Mouse (Mus musculus): ENCODE measurements around the gene Tmem25. TPM values are rescaled to one million over a fixed set of nuclear protein-coding genes. Genes with fewer than 3 reads are reported as not detected.
A peak's percentile ranks its signal among the peaks of the same experiment; 100 is the strongest.

Tmem25 gene
- total RNA-seq (2021) = 10 to 100 TPM; 49.4 to 54.9 TPM
- long read RNA-seq, transcript Tmem25-202 (7 exons, 2,649 nt) = minor isoform, 5 of 101 reads
- long read RNA-seq, transcript Tmem25-201 (9 exons, 2,448 nt) = major isoform, 25 of 101 reads
- long read RNA-seq, partial matches to known transcripts = 24 of 101 reads
- long read RNA-seq, other reads (novel, unspliced or antisense) = 46 of 101 reads

DNA sequence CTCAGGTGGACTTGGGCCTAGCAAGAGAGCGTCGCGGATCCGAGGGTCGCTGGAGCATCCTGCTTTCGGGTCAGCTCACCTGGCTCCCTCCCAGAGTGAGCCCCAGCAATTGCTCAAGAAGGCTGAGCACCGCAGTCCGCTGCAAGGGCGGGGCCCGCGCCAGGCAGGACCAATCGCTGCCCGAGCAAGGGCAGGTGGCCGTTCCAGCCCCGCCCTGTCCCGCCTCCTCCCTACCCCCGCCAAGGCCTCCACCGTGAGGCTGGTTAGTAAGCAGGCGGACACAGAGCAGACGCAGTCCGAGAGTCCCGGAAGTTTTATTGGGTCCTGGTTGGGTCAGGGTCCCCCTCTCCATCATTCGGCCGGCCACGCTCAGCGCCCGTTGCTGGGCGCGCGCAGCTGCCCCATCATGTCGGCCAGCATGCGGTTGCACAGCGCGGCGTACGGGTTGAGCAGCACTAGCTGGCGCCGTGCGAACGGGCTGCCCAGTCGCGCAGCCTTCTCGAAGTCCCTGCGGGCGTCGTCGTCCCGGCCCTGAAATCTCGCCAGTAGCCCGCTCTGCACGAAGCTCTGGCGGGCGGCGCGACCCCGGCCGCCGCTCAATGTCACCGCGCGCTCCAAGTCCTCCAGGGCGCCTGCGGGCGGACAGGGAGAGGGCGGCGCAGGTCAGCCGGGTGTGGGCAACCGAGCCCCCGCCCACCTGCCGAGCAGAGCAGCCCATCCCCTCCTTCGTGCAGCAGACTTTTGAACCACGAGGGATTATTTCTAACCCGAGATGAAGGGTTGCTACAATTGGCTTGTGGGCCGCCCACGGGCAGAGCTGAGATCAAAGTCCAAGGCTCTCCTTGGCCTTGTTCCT lies at the start of gene Tmem25:
Gene Tmem25 (minus strand): TSS at position 206 of the 856 bp plus-strand sequence.
- DNase-seq (ENCODE audit: low spot score in 2 of 2) = peak; percentile 90 to 92

DNA sequence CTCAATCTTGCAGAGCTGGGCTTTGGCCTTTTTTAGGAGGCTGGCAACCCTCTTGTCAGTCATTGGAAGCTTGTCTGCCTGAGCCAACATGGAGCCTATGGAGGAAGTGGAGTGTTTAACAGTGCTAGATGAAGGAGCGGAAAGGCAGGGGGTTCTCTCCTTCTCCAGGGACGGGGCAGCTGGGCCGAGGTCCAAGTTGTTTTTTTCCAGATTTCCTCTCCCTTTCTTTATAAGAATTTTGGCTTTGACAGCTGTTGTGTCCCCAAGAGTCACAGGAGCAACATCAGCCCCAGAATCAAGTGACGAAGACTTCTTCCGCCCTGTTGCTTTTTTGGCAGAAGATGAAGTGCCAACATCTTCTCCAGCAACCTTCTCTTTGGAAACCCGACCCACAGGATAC lies 48.3 kb upstream of the Tmem25 start:
- no peak for DNase-seq (ENCODE audit: low spot score in 2 of 2)

DNA sequence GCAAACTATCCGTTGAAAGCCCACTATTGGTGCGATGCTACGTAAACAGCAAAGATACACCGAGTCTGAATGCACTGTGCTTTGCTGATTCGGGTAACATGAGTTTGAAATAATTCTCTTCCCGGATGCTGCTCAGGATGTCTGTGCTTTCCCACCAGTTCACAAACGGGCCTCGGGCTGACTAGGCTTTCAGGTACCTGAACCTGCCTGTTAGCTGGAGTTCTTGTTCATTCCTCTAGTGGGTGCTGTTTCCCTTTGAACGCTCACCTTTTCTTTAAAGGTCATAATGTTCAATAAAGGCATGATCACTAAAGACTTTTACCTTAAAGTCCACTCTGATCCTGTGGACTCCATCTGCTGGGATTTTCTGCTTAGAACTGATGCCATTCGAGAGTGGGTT lies 42.1 kb upstream of the Tmem25 start:
- DNase-seq (ENCODE audit: low spot score in 2 of 2) = no peak

DNA sequence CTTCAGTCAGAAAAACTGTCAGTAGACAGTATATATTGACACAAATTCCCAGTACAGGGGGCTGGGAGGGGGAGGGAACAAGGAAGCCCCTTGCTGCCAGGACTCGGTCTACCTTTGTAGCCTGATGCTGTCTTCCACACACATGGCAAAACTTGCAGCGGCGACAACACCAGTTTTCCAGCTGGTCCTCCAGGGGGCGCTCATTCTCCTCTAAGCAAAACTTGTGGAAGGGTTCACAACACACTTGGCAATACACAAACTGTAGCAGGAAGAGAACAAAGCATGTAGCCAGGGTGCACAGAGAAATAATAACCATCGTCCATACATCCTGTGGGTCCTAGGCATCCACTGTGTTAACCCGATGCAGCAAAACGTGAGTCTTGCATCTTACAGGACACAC lies 37.3 kb upstream of the Tmem25 start:
- DNase-seq (ENCODE audit: low spot score in 2 of 2) = peak; percentile 52 to 80

DNA sequence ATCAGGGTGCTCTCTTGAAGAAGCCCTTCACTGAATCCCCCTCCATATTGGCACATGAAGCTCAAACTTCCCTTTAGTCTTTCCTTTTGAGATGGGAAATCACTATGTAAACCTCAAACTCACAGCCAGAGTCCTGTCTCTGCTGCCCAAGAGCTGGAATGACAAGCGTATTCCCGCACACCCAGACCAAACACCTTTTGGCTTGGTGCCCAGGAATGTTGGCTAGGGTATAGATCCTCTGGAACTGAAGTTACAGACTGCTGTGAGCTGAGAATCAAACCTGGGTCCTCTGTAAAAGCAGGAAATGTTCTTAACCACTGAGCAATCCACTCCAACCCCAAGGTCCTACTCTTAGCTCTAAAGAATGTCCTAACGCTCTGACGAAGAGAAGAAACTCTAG lies 33.2 kb upstream of the Tmem25 start:
- no peak for DNase-seq (ENCODE audit: low spot score in 2 of 2)

DNA sequence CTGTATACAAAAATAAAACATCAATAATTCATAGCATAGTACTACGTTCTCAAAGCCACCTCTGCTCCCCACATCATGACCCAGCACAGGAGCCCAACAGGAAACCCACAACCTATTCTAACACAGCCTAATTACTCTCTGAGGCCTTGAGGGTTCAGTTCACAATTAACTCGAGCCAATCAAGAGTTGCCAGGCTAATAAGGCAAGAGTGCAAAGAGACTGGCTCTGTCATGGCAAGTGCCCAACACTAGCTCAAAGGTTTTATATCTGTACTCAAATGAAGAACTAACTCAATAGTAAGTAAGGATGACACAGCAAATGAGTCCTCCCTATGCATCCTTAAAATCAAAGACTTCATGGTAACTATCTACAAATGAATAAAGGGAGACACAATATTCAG lies 31.4 kb upstream of the Tmem25 start:
- no peak for DNase-seq (ENCODE audit: low spot score in 2 of 2)

DNA sequence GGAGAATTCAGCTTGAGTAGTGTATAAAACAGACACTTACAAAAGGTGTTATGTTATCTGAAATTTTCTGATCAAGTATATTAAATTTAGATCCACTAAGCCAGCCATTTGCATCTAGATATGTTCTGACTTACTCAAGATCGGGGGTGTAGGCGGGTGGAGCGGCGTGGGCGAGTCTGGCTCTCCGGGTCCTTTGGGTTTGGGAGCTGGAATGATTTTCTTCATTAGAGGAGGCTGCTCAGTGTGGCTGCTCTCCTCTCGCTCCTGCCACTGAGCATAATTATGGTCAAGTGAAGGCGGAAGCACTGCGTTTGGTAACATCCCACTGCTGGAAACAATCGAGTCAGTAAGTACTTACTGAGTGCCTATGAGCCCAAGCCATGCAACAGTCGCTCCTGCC lies 29.8 kb upstream of the Tmem25 start:
- DNase-seq (ENCODE audit: low spot score in 2 of 2) = peak in 1 of 2 experiments; percentile 77

DNA sequence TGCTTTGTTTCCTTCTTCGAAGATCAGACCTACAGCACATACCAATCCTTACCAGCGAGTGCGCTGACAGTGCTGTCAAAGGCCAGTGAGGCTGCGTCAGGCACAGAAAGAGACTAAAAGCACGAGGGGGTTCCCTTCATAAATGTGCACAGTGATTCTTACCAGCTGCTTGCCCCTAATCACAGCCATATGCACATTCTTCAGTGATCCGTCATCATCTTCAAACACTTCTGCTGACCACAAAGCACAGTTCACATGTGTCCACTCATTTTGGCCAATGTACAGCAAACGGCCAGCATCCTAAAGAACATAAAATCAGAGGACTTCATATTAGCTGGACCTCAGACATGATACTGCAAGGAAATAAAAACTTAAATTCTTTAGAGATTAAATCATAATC lies 27.6 kb upstream of the Tmem25 start:
- DNase-seq (ENCODE audit: low spot score in 2 of 2) = no peak

DNA sequence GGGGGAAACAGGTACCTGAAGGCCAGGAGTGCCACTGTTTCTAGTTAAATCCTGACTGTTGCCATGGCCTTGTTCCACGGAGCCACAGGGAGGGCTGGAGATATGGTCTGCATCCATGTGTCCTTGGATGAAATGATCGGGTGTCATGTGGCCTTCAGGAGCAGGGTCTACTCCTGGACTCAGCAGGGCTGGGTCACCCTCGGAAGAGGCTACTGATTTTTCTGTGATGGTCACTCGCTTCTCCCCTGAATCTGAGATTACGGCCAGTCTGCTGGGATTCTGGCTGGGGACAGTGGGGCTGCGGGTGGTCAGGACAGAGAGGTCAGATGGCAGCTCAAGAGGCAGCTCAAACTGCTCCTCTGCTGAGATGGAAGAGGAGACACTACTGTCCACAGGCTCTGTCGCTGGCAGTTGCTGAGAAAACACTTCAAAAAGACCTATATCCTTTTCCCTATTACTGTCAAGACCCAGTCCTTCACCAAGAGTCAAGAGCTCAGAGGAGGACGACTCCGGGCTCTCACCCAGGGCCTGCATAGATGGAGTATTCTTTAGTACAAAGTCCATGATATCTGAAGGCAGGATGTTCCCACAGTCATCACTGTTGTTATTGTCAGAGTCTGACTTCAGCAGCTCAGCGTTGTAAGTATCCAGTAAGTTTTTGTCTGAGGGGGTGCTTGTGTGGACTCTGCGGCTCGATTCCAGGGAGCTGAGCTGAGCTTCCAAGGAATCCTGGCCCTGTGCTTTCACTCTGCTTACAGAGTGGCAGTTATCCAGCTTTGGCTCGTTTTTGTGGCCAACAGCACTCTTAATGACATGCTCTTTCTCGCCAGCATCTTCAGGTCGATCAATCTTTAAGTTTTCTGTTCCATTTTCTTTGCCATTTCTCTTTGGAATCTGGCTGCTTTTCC lies 21.1 kb upstream of the Tmem25 start:
- no peak for DNase-seq (ENCODE audit: low spot score in 2 of 2)

DNA sequence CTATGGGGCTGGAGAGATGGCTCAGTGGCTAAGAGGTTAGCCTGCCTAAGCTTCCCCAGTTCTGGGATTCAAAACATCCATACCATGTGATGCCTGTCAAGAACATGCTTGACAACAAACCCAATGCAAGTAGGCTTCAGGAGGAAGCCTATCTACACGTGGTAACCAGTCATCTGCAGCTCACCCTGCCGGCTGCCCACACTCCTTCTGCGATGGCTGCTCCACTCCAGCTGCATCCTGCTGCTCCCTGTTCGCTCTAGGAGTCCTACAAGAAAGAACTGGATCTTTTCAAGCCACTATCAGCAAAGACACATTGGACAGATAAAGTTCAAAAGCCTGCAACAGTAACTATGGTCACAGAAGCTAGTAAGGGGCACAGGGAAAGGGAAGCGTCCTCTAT lies 18.4 kb upstream of the Tmem25 start:
- DNase-seq (ENCODE audit: low spot score in 2 of 2) = peak; percentile 55 to 75

DNA sequence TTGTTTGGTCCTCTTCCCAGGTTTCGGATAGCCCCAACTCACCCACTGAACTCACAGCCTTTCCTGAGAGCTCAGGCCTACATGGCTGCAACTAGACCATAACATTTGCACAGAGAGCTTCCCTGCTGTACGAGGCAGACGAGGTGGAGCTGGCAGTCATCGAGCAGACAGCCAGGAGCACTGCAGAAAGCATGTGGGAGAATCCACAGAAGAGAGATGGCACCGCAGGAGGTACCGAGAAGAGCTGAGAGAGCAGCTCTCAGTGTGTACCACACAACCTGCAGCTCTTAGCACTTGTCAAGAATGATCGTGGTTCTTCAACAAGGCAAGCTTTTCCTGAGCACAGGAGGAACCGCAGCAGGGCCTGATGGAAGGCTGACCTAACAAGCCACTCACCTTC lies 15.1 kb upstream of the Tmem25 start:
- DNase-seq (ENCODE audit: low spot score in 2 of 2) = no peak

DNA sequence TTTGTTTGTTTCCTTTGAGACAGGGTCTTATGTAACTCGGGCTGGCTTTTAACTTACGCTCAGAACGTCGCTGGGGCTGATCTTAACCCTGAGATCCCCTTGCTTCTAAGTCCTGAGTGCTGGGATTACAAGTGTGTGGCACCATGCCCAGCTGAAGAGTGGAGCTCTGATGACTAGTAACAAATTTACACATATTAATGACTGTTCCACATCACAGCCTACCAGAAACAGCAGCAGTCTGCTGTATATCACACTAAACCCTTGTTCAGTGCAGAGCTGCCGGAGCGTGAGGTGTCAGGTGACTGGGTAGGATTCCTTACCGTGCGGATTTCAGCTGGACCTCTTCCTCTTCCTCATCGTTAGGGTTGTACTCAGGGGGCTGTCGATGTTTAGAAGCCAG lies 11.2 kb upstream of the Tmem25 start:
- DNase-seq (ENCODE audit: low spot score in 2 of 2) = peak in 1 of 2 experiments; percentile 27

DNA sequence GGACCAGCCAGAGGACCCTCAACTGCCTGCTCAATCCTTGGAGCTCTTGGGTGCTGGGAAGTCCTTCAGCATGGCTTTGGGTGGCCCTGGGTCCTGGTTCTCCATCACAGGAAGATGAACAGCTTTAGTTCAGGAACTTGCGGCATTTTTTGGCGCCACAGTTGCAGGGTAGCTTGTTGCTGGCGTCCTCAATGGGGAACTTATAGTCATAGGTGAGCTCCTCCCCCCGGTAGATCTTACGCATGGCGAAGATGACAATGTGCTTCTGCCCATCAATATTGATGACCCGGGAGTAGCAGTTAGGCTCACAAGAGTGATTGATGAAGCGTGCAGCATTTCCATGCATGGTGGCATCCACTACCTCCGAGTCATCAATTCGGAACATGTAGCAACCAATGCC lies 8.7 kb upstream of the Tmem25 start:
- no peak for DNase-seq (ENCODE audit: low spot score in 2 of 2)

DNA sequence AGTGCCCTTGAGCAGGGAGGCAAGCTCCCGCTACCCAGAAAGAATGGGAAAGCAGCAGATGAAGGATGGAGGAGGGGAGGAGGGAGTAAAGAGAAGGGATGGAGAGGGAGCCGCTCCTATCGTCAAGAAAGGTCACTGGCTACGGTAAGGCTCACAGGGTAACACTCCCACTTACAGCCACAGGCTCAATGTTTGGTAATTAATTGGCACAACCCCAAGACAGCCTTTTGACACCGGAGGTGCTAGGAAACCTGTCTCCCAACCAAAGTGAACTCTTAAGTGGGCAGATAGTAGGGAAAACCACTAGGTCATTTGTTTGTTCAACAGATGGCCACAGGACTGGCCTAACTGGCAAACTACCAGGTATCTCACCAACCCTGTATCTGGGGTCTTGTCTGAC lies 8.0 kb upstream of the Tmem25 start:
- no peak for DNase-seq (ENCODE audit: low spot score in 2 of 2)

DNA sequence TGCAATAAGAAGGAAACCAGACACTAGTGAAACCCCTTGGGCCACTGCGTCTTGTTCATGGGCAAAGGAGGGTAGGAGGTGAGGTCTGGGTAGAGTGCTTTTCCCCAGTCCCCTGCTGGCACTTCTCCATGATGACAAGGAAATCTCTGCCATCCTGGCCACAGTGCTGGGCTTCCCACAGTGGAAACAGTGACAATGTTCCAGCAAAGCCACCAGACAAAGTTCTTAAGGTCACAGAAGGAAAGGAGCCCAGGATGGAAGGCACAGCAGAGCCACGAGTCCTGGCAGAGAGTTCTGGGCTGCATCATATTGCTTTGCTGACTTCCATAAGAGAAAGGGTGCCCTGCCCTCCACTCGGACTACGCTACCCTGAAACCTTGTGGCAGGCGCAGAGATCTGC lies 6.4 kb upstream of the Tmem25 start:
- no peak for DNase-seq (ENCODE audit: low spot score in 2 of 2)

DNA sequence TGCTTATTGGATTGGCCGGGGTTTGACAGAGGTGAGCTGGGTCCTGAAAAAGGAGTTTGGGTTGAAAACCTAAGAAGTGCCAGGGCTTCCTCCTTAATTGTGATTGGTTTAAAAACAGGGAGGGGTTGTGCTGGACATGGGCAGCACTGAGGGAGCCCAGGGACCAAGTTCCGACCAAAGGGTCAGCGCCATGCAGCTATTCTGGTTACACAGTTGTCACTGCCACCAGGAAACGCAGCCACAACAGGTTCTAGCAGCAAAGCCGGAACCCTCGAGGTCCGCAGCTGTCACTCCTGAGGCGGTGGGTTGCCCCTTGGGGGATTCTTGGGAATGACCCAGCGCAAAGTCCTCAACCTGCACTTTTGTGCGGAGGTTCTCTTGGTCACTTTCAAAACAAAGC lies 5.6 kb upstream of the Tmem25 start:
- DNase-seq (ENCODE audit: low spot score in 2 of 2) = no peak

DNA sequence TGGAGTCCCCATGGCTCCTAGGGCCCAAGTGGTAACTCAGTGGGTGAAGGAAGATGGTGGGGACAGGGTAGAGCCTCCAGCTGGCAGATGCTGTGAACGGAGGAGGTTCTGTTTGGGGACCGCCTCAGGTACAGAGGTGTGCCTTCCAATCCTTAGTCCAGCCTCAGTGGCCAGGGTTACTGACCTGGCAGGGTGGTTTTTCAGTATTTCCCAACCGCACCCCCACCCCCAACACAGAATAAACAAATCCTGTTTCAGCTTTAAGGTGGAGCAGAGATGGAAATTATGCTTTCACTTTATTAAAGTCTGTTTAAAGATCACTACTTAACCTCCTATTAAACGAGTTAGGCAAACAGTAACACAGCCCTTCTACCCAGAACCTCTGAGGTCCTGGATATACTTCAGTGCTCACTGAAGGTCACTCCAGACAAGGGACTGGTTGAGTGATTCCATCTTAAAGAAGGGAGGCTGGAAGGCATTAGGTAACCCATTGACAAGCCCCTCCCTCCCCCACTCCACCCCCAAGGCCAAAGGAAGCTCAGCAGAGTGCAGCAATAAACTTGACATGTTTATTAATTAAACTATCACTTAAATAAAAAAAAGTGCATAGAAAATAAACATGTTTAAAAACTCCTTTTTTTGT lies 3.8 kb upstream of the Tmem25 start, which contains the start of gene Ttc36:
Gene Ttc36 (minus strand): TSS at position 265 of the 643 bp plus-strand sequence.
- DNase-seq (ENCODE audit: low spot score in 2 of 2) = no peak

DNA sequence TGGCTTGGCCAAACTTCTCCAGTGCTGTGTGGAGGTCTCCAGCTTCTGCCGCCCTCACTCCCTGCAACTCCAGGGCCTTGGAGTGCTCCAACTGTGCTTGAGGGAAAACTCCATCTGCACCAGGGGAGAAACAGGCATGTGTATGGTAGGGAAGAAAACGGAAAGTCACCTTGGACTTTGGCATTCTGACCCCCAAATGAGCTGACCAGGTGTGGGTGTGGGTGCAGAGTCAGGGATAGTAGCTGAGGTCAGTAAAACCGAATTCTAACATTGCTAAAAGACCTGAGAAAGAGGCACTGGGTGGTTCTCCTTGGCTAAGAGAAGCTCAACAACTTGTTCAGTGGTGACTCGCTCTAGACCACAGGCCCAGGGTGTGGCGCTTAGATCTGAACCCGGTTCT lies 2.6 kb upstream of the Tmem25 start:
- DNase-seq (ENCODE audit: low spot score in 2 of 2) = no peak

DNA sequence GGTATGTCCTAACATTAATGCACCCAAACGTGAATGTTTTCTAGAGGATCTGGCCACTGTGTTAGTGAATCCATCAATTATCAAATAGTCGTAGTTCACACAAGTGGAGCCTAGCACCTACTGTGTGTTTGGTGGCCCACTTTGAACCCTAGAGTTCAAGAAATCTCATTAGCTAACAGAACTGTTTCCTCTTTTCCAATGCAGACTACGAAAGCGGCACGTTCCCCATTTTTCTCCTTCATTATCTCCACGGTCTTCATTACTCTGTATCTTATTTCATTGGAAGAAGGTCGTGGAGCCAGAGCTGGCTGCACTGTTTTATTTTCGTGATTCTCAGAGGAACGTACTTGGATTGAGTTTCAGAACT lies 834 bp upstream of the Tmem25 start:
- no peak for DNase-seq (ENCODE audit: low spot score in 2 of 2)

DNA sequence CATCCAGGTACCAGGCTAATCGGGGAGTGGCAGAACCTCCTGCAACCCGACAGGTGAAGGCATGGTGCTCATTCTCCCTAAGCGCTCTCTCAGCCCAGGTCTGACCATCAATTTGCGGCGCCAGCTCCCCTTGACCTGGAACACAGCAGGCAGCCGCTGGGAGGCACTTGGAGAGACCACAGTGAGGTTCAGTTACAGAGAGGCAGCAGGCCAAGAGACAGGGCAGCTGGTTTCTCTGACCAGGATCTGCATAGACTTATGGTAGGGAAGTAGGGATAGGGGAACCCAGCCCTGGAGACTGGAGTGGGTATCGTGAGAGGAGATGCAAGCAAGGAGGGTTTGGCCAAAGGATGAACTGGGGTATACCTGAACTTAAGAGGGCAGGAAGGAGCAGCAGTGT lies 809 bp downstream of the Tmem25 start:
- no peak for DNase-seq (ENCODE audit: low spot score in 2 of 2)

DNA sequence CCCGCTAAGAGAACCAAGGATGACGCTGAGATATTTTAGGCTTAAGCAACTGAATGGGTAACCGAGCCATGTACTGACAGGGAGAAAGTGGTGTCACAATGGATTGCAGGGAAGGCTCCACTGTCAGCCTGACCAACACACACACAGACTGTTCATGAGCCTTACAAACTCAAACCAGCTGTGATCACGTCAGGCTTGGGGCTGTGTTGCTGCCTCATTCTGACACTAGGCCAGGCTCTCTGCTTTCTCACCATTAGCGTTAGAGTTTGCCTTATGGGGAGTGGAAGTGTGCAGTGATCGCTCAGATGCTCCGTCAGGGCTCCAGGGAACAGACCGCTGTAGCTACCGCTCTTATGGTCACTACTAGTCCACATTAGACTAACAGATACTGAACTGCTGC lies 6.3 kb downstream of the Tmem25 start:
- no peak for DNase-seq (ENCODE audit: low spot score in 2 of 2)

All from layer of hippocampus, adult 18-20 months (tissue).